Mouse (Mus musculus): Measurements from ENCODE around the gene Dlg1. TPM values are rescaled to one million over a fixed set of nuclear protein-coding genes. Genes with fewer than 3 reads are reported as not detected.
"Not testable (repeated sequence)": the region's sequence is repeated elsewhere in the genome, so short reads cannot be mapped to it uniquely, and the experiment has no call there.

Dlg1 gene
- polyA plus RNA-seq, 1 experiment from 2014 or later = 24.7 TPM

DNA sequence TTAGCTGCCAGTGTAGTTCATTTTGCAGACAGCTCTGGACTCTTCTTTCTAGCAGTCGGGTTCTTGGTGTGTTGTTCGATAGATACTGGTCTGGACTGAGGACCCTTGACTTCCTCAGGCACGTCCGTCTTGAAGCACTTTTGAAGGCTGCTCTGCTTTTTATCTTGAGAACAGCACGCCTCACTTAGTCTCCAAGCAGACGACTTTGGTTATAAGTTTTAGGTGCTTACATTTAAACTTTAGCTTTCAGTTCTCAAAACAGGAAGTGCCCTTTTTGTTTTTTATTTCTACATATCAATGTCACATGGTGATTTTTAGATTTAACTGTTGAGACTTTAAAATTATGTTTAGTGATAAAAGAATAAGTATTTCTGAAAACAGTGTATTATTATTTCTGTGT lies 33.1 kb downstream of the Dlg1 start:
- Histone ChIP-seq H3K4me3 (no peak overlapping the region), H3K36me3 (no peaks in the 10 kb centered on the region), H3K27ac (replicated peaks) (no peak overlapping the region), H3K4me1 (peaks cover 9% of the 10 kb centered on the region), H3K27me3 (no peaks in the 10 kb centered on the region), H3K4me2 (replicated peaks) (no peak overlapping the region), H3K9me3 (no peaks in the 10 kb centered on the region), H3K9ac (replicated peaks) (no peak overlapping the region)
- no peak for ATAC-seq (ENCODE audit: low FRiP score, low read depth)
- WGBS = 72% methylated on average over 6 of the region's 6 CpGs

DNA sequence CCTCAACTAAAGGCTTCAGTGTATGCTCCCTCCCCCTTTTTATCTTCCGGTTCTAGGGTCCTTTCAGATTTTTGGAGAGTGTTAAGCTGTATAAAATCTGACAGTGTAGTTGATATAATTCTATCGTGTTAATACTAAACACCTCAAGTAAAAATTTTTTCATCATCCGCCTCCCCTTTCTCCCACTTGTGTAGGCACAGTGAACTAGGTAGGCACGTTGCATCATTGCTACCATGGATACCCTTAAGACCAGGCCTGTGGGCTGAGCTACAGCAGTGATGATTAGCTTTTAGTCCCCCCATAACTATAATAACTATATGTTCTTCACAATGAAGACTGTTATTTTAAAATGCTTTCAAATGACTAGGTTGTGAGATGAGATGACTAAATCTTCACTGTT lies 34.1 kb downstream of the Dlg1 start:
- Histone ChIP-seq H3K36me3 (no peaks in the 10 kb centered on the region), H3K4me3 (no peak overlapping the region), H3K9me3 (no peaks in the 10 kb centered on the region), H3K9ac (replicated peaks) (no peak overlapping the region), H3K4me1 (peaks cover 9% of the 10 kb centered on the region), H3K4me2 (replicated peaks) (no peak overlapping the region), H3K27ac (replicated peaks) (no peak overlapping the region), H3K27me3 (no peaks in the 10 kb centered on the region)
- ATAC-seq (ENCODE audit: low FRiP score, low read depth) = no peak
- 88% methylated on average over 4 of the region's 4 CpGs for WGBS

DNA sequence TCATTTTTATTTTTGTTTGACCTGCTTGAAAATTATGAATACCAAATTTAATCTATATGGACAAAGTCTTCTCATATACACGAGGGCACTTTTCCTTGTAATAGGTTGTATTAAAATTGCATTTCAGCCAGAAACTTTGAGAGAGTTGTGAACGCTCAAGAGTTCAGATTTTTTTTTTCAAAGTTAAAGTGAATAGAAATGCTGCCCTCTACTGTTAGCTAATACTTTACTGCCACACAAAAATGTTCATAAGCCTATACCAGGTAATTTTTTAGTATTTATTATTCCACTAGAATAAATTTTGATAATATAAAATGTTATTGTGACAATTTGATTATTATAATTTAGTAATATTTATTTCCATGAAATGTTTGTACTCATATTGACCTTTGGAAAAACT lies 42.0 kb downstream of the Dlg1 start:
- Histone ChIP-seq H3K4me3 (no peak overlapping the region), H3K36me3 (no peaks in the 10 kb centered on the region), H3K4me2 (replicated peaks) (no peak overlapping the region), H3K27ac (replicated peaks) (no peak overlapping the region), H3K27me3 (no peaks in the 10 kb centered on the region), H3K4me1 (no peaks in the 10 kb centered on the region), H3K9me3 (no peaks in the 10 kb centered on the region), H3K9ac (replicated peaks) (no peak overlapping the region)
- 50% methylated on average over 2 of the region's 2 CpGs for WGBS
- no peak for ATAC-seq (ENCODE audit: low FRiP score, low read depth)

DNA sequence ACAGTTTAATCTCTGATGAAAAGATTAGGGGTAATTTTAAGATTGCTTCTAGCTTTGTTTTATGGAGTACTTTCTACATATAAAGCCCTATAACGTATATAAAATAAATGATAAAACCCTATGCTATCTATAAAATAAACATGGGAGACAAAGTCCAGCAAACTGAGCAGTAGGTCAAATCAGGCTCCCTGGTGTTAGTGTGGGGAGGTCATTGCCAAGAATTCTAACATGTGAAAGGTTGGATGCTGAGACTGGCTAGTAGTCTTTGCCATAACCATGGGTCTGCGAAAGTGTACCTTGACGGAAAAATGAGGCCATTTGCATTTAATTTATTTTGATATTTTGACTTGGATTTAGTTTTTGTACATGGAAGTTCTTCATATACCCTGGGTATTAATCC lies 42.7 kb downstream of the Dlg1 start:
- no peak for ATAC-seq (ENCODE audit: low FRiP score, low read depth)
- Histone ChIP-seq H3K4me1 (no peaks in the 10 kb centered on the region), H3K27ac (replicated peaks) (no peak overlapping the region), H3K9ac (replicated peaks) (no peak overlapping the region), H3K9me3 (no peaks in the 10 kb centered on the region), H3K4me3 (no peak overlapping the region), H3K27me3 (no peaks in the 10 kb centered on the region), H3K36me3 (no peaks in the 10 kb centered on the region), H3K4me2 (replicated peaks) (no peak overlapping the region)
- 94% methylated on average over 3 of the region's 3 CpGs for WGBS

DNA sequence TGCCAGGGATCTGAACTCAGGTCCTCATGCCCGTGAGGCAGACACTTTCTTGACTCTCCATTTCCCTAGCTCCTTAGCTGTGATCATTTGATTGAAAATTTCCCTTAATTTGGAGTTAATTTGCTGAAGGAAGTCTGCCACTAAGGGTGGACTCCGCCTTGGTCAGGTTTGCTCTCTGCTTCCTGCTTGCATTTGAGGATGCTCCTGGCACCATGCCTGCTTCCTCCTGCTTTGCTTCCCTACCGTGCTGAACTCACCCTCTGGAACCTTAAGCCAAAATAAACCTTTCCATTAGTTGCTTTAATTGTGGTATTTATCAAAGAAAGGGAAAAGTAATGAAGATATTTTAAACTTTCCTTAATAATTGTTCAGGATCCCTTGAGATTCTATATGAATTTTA lies 44.1 kb downstream of the Dlg1 start:
- Histone ChIP-seq H3K9ac (replicated peaks) (no peak overlapping the region), H3K4me2 (replicated peaks) (no peak overlapping the region), H3K27me3 (no peaks in the 10 kb centered on the region), H3K9me3 (no peaks in the 10 kb centered on the region), H3K36me3 (no peaks in the 10 kb centered on the region), H3K4me1 (no peaks in the 10 kb centered on the region), H3K27ac (replicated peaks) (no peak overlapping the region), H3K4me3 (no peak overlapping the region)
- WGBS = 81% methylated on average over 3 of the region's 3 CpGs
- no peak for ATAC-seq (ENCODE audit: low FRiP score, low read depth)

DNA sequence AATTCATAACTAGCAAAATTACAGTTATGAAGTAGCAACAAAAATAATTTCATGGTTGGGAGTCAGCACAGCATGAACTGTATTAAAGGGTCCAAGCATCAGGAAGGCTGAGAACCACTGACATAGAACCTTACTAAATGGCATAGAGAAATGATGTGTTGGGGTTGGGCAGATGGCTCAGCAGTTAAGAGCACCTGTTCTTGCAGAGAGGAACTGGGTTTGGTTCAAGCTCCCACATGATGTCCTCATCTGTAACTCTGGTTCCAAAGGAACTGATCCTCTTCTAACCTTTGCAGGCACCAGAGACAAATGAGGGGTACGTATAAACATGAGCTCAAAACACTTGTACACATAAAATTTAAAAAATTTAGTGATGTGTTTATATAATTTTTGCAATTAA lies 59.7 kb downstream of the Dlg1 start:
- Histone ChIP-seq H3K9ac (replicated peaks) (no peak overlapping the region), H3K4me3 (no peak overlapping the region), H3K27ac (replicated peaks) (no peak overlapping the region), H3K9me3 (0 out of 2 replicates have a peak, but pooled peaks cover 3% of the 10 kb centered on the region), H3K27me3 (no peaks in the 10 kb centered on the region), H3K4me1 (no peaks in the 10 kb centered on the region), H3K36me3 (no peaks in the 10 kb centered on the region), H3K4me2 (replicated peaks) (no peak overlapping the region)
- ATAC-seq (ENCODE audit: low FRiP score, low read depth) = no peak
- WGBS = 98% methylated on average over 1 of the region's 1 CpGs

DNA sequence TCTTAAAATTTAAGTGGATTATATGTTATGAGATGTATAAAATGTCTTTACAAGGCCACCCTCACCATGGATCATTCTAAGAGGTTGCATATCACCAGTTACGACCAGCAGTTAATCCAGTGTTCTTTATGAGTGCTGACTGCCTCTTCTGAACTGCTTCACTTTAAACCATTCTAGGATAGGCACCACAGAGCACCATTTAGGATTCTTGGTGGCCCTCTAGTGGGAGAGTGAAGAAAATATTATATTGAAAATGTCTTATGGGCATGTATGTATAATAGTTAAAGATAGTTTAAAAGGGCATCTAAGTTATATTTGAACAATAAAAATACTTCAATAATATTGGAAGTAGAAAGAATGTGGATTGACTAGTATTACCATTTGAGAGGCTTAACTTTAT lies 60.9 kb downstream of the Dlg1 start:
- H3K27me3 ChIP-seq = no peaks in the 10 kb centered on the region
- no peak overlapping the region for H3K9ac ChIP-seq (replicated peaks)
- no peak overlapping the region for H3K27ac ChIP-seq (replicated peaks)
- WGBS = 24% methylated on average over 1 of the region's 1 CpGs
- no peaks in the 10 kb centered on the region for H3K9me3 ChIP-seq
- no peak overlapping the region for H3K4me3 ChIP-seq
- no peak for ATAC-seq (ENCODE audit: low FRiP score, low read depth)
- no peaks in the 10 kb centered on the region for H3K4me1 ChIP-seq
- H3K4me2 ChIP-seq (replicated peaks) = no peak overlapping the region
- no peaks in the 10 kb centered on the region for H3K36me3 ChIP-seq

DNA sequence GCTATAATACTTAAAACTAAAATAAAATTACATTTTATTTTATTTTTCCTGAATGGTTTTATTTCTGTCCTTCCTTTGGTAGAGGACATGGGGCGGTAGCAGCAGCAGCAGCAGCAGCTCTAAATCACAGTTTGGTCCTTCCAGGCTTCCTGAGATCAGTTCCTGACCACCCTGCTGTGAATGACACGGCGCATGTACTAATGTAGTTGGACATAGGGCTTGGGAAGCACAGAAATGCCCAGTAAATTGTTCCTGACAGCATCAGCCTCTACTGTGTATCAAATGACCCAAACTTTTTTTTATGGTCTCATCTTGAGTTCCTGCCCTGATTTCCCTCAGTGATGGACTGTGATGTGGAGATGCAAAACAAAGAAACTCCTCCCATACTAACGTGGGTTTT lies 61.6 kb downstream of the Dlg1 start:
- 90% methylated on average over 4 of the region's 4 CpGs for WGBS

DNA sequence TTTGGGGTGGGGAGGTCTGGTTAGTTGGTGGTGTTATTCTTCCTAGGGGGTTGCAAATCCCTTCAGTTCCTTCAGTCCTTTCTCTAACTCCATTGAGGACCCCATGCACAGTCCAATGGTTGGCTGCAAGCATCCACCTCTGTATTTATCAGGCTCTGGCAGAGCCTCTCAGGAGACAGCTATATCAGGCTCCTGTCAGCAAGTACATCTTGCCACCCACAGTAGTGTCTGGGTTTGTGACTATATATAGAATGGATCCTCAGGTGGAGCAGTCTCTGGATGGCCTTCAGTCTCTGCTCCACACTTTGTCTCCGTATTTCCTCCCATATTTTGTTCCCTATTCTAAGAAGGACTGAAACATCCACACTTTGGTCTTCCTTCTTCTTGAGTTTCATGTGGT lies 67.7 kb downstream of the Dlg1 start:
- H3K4me3 ChIP-seq; H3K27me3 ChIP-seq; H3K27ac ChIP-seq (replicated peaks); H3K9ac ChIP-seq (replicated peaks); H3K4me2 ChIP-seq (replicated peaks); H3K9me3 ChIP-seq; H3K4me1 ChIP-seq; ATAC-seq (ENCODE audit: low FRiP score, low read depth); H3K36me3 ChIP-seq: not testable (repeated sequence)
- 97% methylated on average over 1 of the region's 1 CpGs for WGBS

More for the DNA sequence above, 61.6 kb downstream of the Dlg1 start:
- no peak for ATAC-seq (ENCODE audit: low FRiP score, low read depth)
- H3K36me3 ChIP-seq = no peaks in the 10 kb centered on the region
- H3K4me1 ChIP-seq = no peaks in the 10 kb centered on the region
- H3K9ac ChIP-seq (replicated peaks) = no peak overlapping the region
- H3K27me3 ChIP-seq = no peaks in the 10 kb centered on the region
- no peaks in the 10 kb centered on the region for H3K9me3 ChIP-seq
- no peak overlapping the region for H3K4me2 ChIP-seq (replicated peaks)
- no peak overlapping the region for H3K27ac ChIP-seq (replicated peaks)
- no peak overlapping the region for H3K4me3 ChIP-seq

DNA sequence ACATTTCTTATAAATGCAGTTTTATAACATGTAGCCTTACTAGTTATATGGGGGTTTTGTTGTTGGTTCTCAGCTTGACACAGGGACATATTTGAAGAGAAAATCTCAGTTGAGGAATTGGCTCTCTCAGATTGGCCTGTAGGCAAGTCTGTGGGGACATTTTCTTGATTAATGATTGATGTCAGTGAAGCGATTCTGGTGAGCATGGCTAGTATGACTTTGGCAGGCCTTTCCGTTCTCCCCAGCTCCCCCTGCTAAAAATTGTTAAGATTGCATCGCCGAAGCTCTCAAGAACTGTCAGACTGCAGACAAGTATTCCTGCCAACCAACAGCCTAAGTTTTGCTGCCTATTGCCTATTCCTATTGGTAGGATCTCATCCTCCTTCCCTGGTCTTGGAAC lies 73.8 kb downstream of the Dlg1 start:
- ATAC-seq (ENCODE audit: low FRiP score, low read depth) = no peak
- Histone ChIP-seq H3K9me3 (no peaks in the 10 kb centered on the region), H3K27me3 (no peaks in the 10 kb centered on the region), H3K4me3 (no peak overlapping the region), H3K9ac (replicated peaks) (no peak overlapping the region), H3K4me1 (no peaks in the 10 kb centered on the region), H3K27ac (replicated peaks) (no peak overlapping the region), H3K36me3 (no peaks in the 10 kb centered on the region), H3K4me2 (replicated peaks) (no peak overlapping the region)
- 93% methylated on average over 4 of the region's 4 CpGs for WGBS

DNA sequence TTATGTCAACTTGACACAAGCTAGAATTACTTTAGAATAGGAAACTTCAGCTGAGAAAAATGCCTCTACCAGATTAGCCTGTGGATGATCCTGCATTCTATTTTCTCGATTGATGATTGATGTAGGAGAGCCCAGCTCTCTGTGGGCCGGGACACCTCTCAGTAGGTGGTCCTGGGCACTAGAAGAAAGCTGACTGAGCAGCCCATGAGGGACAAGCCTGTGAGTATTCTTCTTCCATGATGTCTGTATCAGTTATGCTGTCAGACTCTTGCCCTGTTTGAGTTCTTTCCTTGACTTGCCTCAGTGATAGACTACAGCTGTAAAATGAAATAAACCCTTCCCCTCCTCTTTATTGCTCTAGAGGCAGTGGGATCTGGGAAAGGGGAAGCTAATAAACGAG lies 74.5 kb downstream of the Dlg1 start:
- no peak for ATAC-seq (ENCODE audit: low FRiP score, low read depth)
- Histone ChIP-seq H3K9me3 (no peaks in the 10 kb centered on the region), H3K4me2 (replicated peaks) (no peak overlapping the region), H3K27me3 (no peaks in the 10 kb centered on the region), H3K4me3 (no peak overlapping the region), H3K36me3 (no peaks in the 10 kb centered on the region), H3K27ac (replicated peaks) (no peak overlapping the region), H3K9ac (replicated peaks) (no peak overlapping the region), H3K4me1 (no peaks in the 10 kb centered on the region)
- WGBS = 67% methylated on average over 3 of the region's 3 CpGs

DNA sequence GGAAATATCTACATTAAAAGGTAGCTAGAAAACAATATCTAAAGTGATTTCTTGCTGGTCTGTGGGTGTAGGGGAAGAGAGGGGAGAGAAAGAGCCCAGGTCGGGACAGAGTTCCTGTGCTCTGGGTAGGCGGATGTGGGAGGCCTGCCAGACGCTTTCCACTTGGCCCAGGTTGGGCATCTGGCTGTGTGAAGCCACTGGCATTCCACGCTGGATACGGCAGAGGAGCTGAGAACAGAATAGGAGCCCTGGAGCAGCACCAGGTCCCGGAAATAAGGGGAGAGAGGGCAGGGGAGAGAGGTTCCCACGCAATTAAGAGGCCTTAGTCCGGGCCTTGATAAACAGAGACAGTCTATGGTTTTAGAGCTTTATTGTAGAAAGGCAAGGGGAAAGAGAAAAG lies 77.0 kb downstream of the Dlg1 start:
- Histone ChIP-seq H3K27me3 (no peaks in the 10 kb centered on the region), H3K27ac (replicated peaks) (no peak overlapping the region), H3K4me1 (no peaks in the 10 kb centered on the region), H3K4me2 (replicated peaks) (no peak overlapping the region), H3K9me3 (peaks cover 10% of the 10 kb centered on the region; the same call in 1 of the 2 replicates), H3K4me3 (no peak overlapping the region), H3K36me3 (peaks cover 9% of the 10 kb centered on the region), H3K9ac (replicated peaks) (no peak overlapping the region)
- no peak for ATAC-seq (ENCODE audit: low FRiP score, low read depth)
- WGBS = 87% methylated on average over 8 of the region's 8 CpGs

DNA sequence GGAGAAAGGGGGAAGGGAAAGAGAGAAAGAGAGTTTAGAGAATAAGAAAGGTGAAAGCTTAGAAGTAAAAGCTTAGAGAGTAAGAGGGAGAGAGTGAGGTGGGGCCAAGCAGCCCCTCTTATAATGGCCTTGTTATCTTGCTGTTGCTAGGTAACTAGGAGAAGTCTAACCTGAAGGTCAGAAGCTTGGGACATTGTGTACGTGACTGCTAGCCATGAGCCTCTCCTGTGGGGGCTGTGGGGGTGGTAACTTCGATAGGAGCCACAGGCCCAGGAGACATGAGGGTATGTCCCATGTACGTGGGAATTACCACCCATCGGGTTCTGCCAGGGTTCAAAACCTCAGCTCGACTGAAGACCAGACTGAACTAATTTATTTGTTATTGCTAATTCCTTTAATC lies 77.5 kb downstream of the Dlg1 start:
- Histone ChIP-seq H3K27ac (replicated peaks) (no peak overlapping the region), H3K9ac (replicated peaks) (no peak overlapping the region), H3K4me2 (replicated peaks) (no peak overlapping the region), H3K36me3 (peaks cover 9% of the 10 kb centered on the region), H3K27me3 (no peaks in the 10 kb centered on the region), H3K4me1 (no peaks in the 10 kb centered on the region), H3K4me3 (no peak overlapping the region), H3K9me3 (peaks cover 11% of the 10 kb centered on the region; the same call in 1 of the 2 replicates)
- WGBS = 74% methylated on average over 5 of the region's 5 CpGs
- ATAC-seq (ENCODE audit: low FRiP score, low read depth) = no peak

Measured in midbrain, embryonic 12.5 days (tissue).